Mouse (Mus musculus): ENCODE measurements around the gene Acp6. TPM values are rescaled to one million over a fixed set of nuclear protein-coding genes. Genes with fewer than 3 reads are reported as not detected.

Acp6 gene
- polyA plus RNA-seq, 1 experiment = 48.4 TPM

DNA sequence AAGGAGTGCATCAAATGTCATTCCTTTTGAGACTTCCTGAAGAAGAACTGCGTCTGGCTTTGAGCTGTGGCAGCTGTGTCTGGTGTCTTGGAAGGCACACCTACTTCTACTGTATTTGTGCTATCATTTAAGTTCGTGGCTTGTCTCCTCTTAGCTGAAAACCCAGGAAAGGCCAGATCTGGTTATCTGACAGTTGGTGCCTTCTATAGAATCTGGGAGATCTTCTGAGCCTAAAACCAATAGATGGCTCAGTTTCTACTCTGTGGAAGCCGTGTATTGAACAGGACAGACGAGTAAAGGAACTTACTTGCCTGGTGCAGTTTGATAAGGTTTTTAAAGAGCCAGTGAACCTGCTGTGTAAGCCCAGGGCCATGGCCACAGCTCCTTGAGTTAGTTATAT, 5.9 kb downstream of the Acp6 start:
- peaks cover 45% of the 10 kb centered on the region for H3K36me3 ChIP-seq (ENCODE audit: control insufficient read depth, insufficient read depth, low read length)
- TF ChIP-seq CTCF (IDR thresholded peaks at IDR 0.05; ENCODE audit: extremely low read depth, insufficient read length, insufficient replicate concordance, low read depth, low read length) = no peak
- TF ChIP-seq POLR2A (IDR thresholded peaks at IDR 0.05; ENCODE audit: low read depth, low read length) = no peak
- 59% methylated on average over 4 of the region's 4 CpGs for WGBS

DNA sequence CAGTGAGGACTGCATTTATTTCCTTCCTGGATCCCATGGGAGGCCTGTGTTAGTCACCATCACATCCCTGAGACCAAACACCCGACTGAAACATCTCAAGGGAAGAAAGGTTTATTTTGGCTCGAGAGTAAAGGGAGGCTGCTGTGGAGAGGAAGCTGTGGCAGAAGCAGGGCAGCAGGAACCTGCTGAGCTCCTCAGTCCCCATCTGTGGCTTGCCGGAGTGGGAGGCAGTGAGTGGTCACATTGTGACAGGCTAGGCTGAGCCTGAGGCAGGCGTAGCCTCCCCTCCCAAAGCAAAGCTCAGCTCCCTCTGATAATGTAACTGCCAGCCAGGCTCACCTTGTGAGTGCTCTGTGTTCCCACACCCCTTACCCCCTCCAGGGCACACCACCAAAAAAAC, 8.5 kb downstream of the Acp6 start:
- Histone ChIP-seq H3K4me1 (ENCODE audit: control insufficient read depth, insufficient read depth, insufficient read length, low read length) (no peaks in the 10 kb centered on the region), H3K36me3 (ENCODE audit: control insufficient read depth, insufficient read depth, low read length) (peaks cover 57% of the 10 kb centered on the region), H3K4me3 (ENCODE audit: low read depth, low read length) (no peak overlapping the region), H3K27ac (ENCODE audit: insufficient read depth, low read depth, low read length) (no peak overlapping the region), H3K27me3 (ENCODE audit: control insufficient read depth, insufficient read depth, low read length) (no peaks in the 10 kb centered on the region)
- TF ChIP-seq CTCF (IDR thresholded peaks at IDR 0.05; ENCODE audit: extremely low read depth, insufficient read length, insufficient replicate concordance, low read depth, low read length) (no peak), POLR2A (IDR thresholded peaks at IDR 0.05; ENCODE audit: low read depth, low read length) (no peak)
- 72% methylated on average over 4 of the region's 4 CpGs for WGBS

More for the DNA sequence above, 5.9 kb downstream of the Acp6 start:
- no peak overlapping the region for H3K4me3 ChIP-seq (ENCODE audit: low read depth, low read length)
- no peaks in the 10 kb centered on the region for H3K27me3 ChIP-seq (ENCODE audit: control insufficient read depth, insufficient read depth, low read length)
- H3K27ac ChIP-seq (ENCODE audit: insufficient read depth, low read depth, low read length) = no peak overlapping the region
- H3K4me1 ChIP-seq (ENCODE audit: control insufficient read depth, insufficient read depth, insufficient read length, low read length) = peaks cover 5% of the 10 kb centered on the region; the same call in 1 of the 2 replicates

DNA sequence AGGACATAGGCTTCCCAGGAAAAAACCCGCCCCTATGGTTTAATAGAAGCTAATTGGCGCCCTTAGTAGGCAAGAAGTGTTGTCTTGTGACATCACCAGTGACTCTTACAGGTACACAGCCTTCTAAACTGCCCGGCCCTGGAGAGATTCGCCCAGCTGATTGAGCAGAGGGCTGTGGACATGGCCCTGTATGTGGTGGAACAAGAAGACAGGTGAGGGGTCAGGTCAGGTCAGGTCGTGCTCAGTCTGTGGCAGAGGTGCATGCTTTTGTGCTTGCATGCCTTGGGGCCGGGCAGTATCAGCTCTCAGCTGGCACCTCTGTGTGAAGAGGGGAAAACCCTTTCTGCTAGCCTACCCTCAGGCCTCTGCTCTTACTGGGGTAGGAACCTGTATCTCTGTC, 13.0 kb downstream of the Acp6 start:
- TF ChIP-seq CTCF (IDR thresholded peaks at IDR 0.05; ENCODE audit: extremely low read depth, insufficient read length, insufficient replicate concordance, low read depth, low read length) (no peak), POLR2A (IDR thresholded peaks at IDR 0.05; ENCODE audit: low read depth, low read length) (no peak)
- Histone ChIP-seq H3K27ac (ENCODE audit: insufficient read depth, low read depth, low read length) (no peak overlapping the region), H3K27me3 (ENCODE audit: control insufficient read depth, insufficient read depth, low read length) (no peaks in the 10 kb centered on the region), H3K4me1 (ENCODE audit: control insufficient read depth, insufficient read depth, insufficient read length, low read length) (no peaks in the 10 kb centered on the region), H3K36me3 (ENCODE audit: control insufficient read depth, insufficient read depth, low read length) (peaks cover 61% of the 10 kb centered on the region), H3K4me3 (ENCODE audit: low read depth, low read length) (no peak overlapping the region)
- 80% methylated on average over 6 of the region's 6 CpGs for WGBS

DNA sequence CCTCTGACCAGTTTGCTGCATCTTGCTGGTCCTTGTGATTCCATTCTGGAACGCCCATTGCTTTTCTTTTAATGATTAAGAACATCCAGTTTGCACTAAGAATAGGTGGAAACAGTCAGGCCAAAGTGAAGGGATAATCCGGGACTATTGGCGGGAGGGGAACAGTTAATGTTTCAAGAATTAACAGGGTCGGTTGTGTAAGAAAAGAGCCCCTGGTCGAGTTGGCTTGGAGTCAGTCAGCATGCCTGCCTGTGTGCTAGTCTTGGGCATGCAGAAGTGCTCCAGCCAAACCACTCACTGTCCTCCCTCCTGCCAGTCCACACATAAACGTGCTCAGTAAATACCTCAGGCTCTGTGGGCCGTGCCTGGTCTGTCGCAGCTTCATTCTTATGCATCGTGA, 13.7 kb downstream of the Acp6 start:
- H3K27ac ChIP-seq (ENCODE audit: insufficient read depth, low read depth, low read length) = no peak overlapping the region
- TF ChIP-seq CTCF (IDR thresholded peaks at IDR 0.05; ENCODE audit: extremely low read depth, insufficient read length, insufficient replicate concordance, low read depth, low read length) (no peak), POLR2A (IDR thresholded peaks at IDR 0.05; ENCODE audit: low read depth, low read length) (no peak)
- WGBS = 72% methylated on average over 9 of the region's 9 CpGs

DNA sequence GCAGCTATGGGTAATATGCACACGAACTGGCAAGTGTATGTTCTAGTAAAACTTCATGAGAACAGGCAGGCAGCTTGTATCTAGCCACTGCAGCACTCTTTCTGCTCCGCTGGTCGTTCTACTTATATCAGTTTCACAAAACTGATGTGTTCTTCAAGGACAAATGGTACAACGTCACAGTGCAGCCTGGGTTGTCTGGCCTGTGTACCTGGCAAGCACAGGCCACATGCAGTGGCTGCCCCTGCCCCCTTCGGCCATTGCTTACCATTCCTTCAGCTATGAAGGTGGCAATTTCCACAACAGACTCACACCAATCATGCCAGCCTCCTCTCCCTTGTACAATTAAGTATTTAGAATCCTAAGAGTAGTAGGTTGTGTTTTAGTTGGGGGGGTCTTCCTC, 14.1 kb downstream of the Acp6 start:
- Histone ChIP-seq H3K27ac (ENCODE audit: insufficient read depth, low read depth, low read length) (no peak overlapping the region), H3K27me3 (ENCODE audit: control insufficient read depth, insufficient read depth, low read length) (no peaks in the 10 kb centered on the region), H3K4me1 (ENCODE audit: control insufficient read depth, insufficient read depth, insufficient read length, low read length) (no peaks in the 10 kb centered on the region), H3K36me3 (ENCODE audit: control insufficient read depth, insufficient read depth, low read length) (peaks cover 60% of the 10 kb centered on the region), H3K4me3 (ENCODE audit: low read depth, low read length) (no peak overlapping the region)
- WGBS = 86% methylated on average over 5 of the region's 5 CpGs
- TF ChIP-seq CTCF (IDR thresholded peaks at IDR 0.05; ENCODE audit: extremely low read depth, insufficient read length, insufficient replicate concordance, low read depth, low read length) (no peak), POLR2A (IDR thresholded peaks at IDR 0.05; ENCODE audit: low read depth, low read length) (no peak)

More for the DNA sequence above, 13.7 kb downstream of the Acp6 start:
- H3K27me3 ChIP-seq (ENCODE audit: control insufficient read depth, insufficient read depth, low read length) = no peaks in the 10 kb centered on the region
- H3K4me3 ChIP-seq (ENCODE audit: low read depth, low read length) = no peak overlapping the region
- H3K4me1 ChIP-seq (ENCODE audit: control insufficient read depth, insufficient read depth, insufficient read length, low read length) = no peaks in the 10 kb centered on the region
- H3K36me3 ChIP-seq (ENCODE audit: control insufficient read depth, insufficient read depth, low read length) = peaks cover 61% of the 10 kb centered on the region

DNA sequence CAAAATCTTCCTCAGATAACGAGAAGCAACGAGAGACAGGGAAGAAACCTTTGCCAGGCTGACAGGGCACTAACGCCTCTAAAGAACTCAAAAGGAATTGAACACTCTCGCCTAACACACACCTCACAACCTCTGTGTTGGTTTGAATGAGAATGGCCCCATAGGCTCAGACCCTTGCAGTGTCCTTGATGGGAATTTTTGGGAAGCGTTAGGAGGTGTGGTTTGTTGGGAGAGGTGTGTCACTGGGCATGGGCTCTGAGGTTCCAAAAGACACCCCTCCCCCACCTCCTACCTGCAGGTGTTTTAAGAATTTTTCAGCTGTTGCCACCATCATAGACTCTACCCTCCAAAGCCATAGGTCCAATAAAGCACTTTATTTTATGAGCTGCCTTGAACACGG, 20.3 kb downstream of the Acp6 start:
- Histone ChIP-seq H3K36me3 (ENCODE audit: control insufficient read depth, insufficient read depth, low read length) (peaks cover 26% of the 10 kb centered on the region), H3K4me1 (ENCODE audit: control insufficient read depth, insufficient read depth, insufficient read length, low read length) (no peaks in the 10 kb centered on the region), H3K27ac (ENCODE audit: insufficient read depth, low read depth, low read length) (no peak overlapping the region), H3K4me3 (ENCODE audit: low read depth, low read length) (no peak overlapping the region), H3K27me3 (ENCODE audit: control insufficient read depth, insufficient read depth, low read length) (no peaks in the 10 kb centered on the region)
- TF ChIP-seq CTCF (IDR thresholded peaks at IDR 0.05; ENCODE audit: extremely low read depth, insufficient read length, insufficient replicate concordance, low read depth, low read length) (no peak), POLR2A (IDR thresholded peaks at IDR 0.05; ENCODE audit: low read depth, low read length) (no peak)
- 50% methylated on average over 6 of the region's 6 CpGs for WGBS

DNA sequence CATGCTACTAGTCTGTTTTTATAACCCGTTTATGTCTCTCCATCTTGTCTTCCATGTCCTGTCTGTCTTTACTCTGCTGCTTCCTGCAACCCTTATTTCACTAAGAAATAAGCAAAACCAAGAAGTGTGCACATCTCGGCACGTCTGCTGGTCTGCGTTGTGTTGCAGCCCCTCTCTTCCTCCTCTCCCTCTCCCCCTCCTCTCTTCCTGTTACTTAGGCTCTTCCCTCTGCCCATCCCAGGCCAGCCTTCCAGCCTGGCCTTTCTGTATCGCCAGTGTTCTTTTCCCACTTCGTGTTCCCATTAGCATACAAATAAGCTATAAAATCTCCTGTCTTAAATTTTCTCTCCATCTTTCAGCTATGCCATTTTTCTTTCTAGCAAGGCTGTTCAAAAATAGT, 21.9 kb downstream of the Acp6 start:
- WGBS = 54% methylated on average over 6 of the region's 6 CpGs
- no peaks in the 10 kb centered on the region for H3K27me3 ChIP-seq (ENCODE audit: control insufficient read depth, insufficient read depth, low read length)
- H3K27ac ChIP-seq (ENCODE audit: insufficient read depth, low read depth, low read length) = no peak overlapping the region
- H3K36me3 ChIP-seq (ENCODE audit: control insufficient read depth, insufficient read depth, low read length) = peaks cover 19% of the 10 kb centered on the region
- peaks cover 3% of the 10 kb centered on the region for H3K4me1 ChIP-seq (ENCODE audit: control insufficient read depth, insufficient read depth, insufficient read length, low read length)
- no peak overlapping the region for H3K4me3 ChIP-seq (ENCODE audit: low read depth, low read length)
- TF ChIP-seq POLR2A (IDR thresholded peaks at IDR 0.05; ENCODE audit: low read depth, low read length) = no peak
- TF ChIP-seq CTCF (IDR thresholded peaks at IDR 0.05; ENCODE audit: extremely low read depth, insufficient read length, insufficient replicate concordance, low read depth, low read length) = no peak

DNA sequence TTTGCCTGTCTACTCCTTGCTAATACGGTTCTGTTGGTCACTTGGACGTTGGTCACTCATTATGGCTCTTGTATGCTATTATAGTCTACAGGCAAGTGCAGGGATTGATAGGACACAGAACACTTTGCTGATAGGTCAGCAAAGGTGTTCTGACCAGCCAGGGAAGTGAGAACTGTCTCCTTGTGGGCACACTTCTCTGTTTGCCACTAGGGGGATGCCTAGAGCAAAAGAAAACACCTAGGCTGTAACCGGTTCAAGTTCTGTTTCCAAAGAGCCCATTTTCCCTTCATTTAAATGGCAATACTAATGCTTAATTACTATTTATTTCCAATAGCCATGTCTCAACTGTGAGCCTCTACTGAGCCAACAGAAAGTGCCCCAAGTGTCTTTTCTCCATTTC, 25.2 kb downstream of the Acp6 start:
- peaks cover 4% of the 10 kb centered on the region for H3K4me1 ChIP-seq (ENCODE audit: control insufficient read depth, insufficient read depth, insufficient read length, low read length)
- TF ChIP-seq CTCF (IDR thresholded peaks at IDR 0.05; ENCODE audit: extremely low read depth, insufficient read length, insufficient replicate concordance, low read depth, low read length) (peak; percentile 36; the same call in 1 of the 2 replicates), POLR2A (IDR thresholded peaks at IDR 0.05; ENCODE audit: low read depth, low read length) (no peak)
- H3K27me3 ChIP-seq (ENCODE audit: control insufficient read depth, insufficient read depth, low read length) = no peaks in the 10 kb centered on the region
- no peak overlapping the region for H3K27ac ChIP-seq (ENCODE audit: insufficient read depth, low read depth, low read length)
- 47% methylated on average over 3 of the region's 3 CpGs for whole genome bisulfite sequencing
- no peak overlapping the region for H3K4me3 ChIP-seq (ENCODE audit: low read depth, low read length)
- no peaks in the 10 kb centered on the region for H3K36me3 ChIP-seq (ENCODE audit: control insufficient read depth, insufficient read depth, low read length)
